Mouse (Mus musculus) liver, embryonic 14.5 days (tissue): ENCODE data around the gene Esam.

Experiments
- CTCF ChIP-seq: IDR thresholded peaks from 2 replicates; pipeline ENCODE4 v1.5.1; 2016; ENCODE audit warnings: antibody characterized with exemption, low read depth, control low read depth
- EP300 ChIP-seq: IDR thresholded peaks from 2 replicates; pipeline ENCODE4 v1.6.1; 2016; ENCODE audit warnings: antibody characterized with exemption, low read depth

DNA sequence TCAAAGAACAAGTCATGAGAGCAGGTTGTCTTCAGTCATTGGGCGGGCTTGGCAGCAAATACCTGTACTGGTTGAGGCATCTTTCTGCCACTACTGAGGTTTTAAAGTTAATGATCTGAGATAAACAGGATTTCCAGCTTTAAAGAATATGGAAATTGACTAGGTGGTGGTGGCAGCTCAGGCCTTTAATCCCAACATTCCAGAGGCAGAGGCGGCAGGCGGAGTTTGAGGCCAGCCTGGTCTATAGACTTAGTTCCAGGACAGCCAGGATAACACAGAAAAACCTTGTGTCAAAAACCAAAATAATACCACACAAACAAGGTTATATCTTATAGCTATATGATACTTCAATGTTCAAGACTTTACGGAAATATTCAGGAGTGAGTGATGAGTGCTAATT lies 39.8 kb upstream of the Esam start:
- no peak for TF ChIP-seq CTCF
- no peak for TF ChIP-seq EP300
